Mouse (Mus musculus): ENCODE data around the gene Luc7l2.

DNA sequence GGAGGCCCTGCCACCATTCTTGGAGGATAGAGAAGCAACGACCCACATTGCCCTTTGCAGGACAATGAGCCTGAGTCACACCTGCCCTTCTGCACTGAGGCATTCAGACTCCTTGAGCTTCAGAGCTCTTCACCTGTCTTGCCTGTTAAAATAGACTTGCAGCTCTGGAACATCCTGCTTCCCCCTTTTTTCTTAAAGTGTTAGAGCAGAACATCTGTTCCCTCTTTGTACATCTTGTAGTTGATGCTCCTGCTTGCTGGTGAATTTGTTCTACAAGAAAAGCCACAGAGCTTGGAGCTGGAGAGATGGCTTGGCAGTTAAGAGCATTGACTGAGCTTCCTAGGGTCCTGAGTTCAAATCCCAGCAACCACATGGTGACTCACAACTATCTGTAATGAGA, 71.3 kb downstream of the Luc7l2 start:
- TF ChIP-seq CTCF (IDR thresholded peaks at IDR 0.05; ENCODE audit: extremely low read depth, insufficient read depth, insufficient read length, insufficient replicate concordance) (no peak), POLR2A (IDR thresholded peaks at IDR 0.05; ENCODE audit: low read depth, low read length) (no peak)
